Mouse (Mus musculus) cerebellum, adult 8-10 months (tissue): ENCODE results near the gene Kcnc1.

ENCODE experiments used
- DNase-seq: peaks from one replicate; pipeline ENCODE4 v3.0.0; 2022

Kcnc1 gene

DNA sequence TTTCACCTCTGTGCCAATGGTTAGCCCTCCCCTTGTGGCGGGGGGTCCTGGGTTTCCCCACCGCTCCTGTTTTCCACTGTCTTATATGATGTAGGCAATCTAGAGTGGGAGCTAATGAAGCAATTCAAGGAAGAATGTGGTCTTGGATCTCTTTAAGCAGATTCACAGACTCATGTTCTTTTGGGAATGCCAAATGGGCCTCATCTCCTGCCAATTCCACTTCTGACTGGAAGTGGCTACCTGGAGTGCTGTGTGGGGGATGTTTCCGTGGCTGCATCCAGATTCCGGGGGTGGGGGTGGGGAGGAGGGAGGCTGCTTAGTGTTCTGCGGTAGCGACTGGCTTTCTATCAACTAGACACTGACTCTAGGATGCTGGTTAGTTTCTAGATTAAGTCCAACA, 83.5 kb downstream of the Kcnc1 start:
- DNase-seq: peak; percentile 50

DNA sequence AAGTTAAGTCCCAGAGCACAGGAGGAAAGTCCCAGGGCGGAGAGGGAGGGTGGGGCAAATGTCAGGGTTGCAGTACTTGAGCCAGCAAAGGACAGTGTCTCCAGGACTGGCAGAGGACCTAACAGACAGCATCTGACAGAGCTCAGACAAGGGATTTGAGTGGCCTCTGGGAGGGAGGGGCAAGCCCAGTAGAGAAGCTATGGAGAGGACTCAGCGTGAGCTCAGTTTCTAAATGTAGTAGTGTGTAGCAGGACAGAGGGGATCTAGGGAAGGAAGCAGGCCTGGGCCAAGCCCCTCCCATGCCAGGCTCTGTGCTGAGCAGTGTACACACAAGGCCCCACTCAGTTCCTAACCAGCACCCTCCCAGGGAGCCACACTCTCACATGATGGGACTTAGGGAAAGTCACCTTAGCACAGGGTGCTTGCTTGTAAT, 85.8 kb downstream of the Kcnc1 start:
- no peak for DNase-seq

DNA sequence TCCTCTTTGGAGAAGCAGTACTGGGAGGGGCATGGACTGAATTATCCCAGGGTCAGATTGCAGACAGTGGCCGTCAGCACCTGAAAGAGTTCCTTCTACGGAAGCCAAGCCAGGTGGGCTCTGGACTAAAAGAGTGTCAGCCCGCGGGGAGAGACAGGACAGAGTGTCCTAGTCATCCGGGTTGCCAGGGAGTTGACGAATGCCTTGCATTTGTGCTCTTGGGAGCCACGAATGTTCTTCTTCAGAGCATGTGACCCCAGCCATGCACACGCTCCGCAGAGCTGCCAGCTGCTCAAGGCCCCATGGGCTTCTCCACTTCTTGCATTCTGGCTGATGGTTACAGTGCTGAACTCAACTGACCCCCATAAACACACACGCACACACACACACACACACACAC, 86.8 kb downstream of the Kcnc1 start:
- DNase-seq: no peak

DNA sequence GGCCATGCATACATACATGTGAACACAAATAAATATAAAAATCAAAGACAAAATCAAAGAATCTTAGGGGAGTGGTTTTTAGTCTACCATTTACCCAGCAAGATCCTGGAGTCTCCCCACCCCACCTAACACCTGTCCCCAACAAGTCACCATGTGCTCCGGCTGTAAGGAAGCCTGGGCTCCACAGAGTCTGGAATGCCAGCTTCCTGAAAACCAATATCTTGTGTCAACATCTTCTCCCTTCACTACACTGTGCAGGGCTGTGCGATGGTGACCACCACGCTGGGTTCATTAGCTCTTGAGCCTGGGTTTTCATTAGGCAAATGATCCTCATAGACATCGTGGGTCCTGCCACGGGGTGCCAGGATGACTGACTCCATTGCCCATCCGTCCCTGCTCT, 87.9 kb downstream of the Kcnc1 start:
- no peak for DNase-seq

DNA sequence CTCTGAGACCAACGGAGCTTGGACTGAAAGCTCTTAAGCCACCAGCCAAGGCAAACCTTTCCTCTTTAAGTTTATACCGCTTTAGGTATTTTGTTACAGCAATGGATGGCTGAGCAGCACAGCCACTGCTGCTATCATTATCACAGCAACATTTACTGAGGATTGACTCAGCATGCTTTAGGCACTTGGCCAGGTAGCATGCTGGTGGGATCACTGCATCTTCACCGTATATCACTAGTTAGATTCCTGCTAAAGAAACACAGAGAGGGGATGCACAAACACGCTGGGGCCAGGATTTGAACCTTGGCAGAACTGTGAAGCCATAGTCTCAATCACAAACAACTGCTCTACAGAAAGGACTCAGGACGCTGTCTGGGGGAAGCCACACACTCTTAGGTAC, 90.5 kb downstream of the Kcnc1 start:
- no peak for DNase-seq

DNA sequence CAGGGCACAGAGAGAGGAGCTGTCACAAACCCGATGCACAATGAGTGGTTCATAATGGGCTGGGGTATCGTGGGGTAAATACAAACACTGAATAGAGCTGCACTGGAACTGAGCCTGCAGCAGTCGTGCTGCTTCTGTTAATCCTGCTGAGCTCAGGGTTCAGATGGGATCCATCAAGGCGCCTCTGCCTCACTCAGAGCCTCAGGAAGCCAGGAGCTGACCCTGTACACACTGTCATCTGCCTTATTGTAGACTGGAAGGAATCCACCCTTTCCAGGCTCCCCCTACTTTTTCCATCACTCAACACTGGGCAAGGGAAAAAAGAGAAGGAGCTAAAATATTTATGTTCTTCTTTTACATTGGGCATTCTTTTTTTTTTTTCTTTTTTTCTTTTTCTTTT, 91.1 kb downstream of the Kcnc1 start:
- no peak for DNase-seq
